Mouse (Mus musculus) brain, embryonic 14.5 days (tissue): ENCODE measurements at regions not wholly inside any gene's neighbourhood (a gene's known extent, or its start where the extent isn't known, plus 50 kb on each side); places are given as distances from the start of the nearest gene placed in this dataset.

Experiments
- DNase-seq: peaks from one replicate; pipeline ENCODE4 v3.0.0-alpha.2; 2011; ENCODE audit warnings: low read depth
- CTCF ChIP-seq: fragments of 200-500 bp; IDR thresholded peaks from 2 replicates; pipeline ENCODE4 v1.5.1; 2012; ENCODE audit warnings: inconsistent platforms, mild to moderate bottlenecking, moderate library complexity, borderline replicate concordance; ENCODE audit not compliant: insufficient read depth, insufficient read length; ENCODE audit errors: extremely low read depth
- POLR2A ChIP-seq: fragments of 200-500 bp; IDR thresholded peaks from 2 replicates; pipeline ENCODE4 v1.6.1; 2012; ENCODE audit warnings: mild to moderate bottlenecking, inconsistent platforms, borderline replicate concordance; ENCODE audit not compliant: poor library complexity, insufficient read depth, insufficient read length, severe bottlenecking; ENCODE audit errors: extremely low read depth

DNA sequence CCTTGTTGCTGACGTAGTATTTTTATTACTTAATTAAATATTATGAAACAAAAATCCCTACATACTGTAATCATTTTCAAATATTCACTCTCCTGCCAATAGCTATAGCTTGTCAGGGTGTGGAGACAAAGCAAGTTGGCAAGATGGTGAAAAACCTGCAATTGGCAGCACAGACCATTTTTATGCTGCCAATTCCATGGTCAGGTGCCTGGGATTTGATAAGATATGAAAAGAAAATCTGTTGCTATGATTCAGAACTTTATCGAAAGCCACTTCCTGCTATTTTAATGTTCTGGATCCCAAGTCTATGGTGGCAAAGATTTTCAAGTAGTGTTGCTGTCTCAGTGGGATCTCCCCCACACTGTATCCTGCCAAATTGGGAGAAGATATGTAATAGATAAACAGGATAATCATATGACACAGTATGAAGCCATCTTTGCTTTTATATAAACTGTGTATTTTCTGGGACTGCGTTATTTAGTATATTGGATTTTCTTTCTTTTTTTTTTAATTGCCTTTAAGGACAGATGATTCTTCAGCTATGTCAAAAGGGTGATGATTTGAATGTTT lies 165.3 kb upstream of the Lrrc3b start:
- peak; percentile 29 for DNase-seq
- no peak for TF ChIP-seq CTCF
- no peak for TF ChIP-seq POLR2A

DNA sequence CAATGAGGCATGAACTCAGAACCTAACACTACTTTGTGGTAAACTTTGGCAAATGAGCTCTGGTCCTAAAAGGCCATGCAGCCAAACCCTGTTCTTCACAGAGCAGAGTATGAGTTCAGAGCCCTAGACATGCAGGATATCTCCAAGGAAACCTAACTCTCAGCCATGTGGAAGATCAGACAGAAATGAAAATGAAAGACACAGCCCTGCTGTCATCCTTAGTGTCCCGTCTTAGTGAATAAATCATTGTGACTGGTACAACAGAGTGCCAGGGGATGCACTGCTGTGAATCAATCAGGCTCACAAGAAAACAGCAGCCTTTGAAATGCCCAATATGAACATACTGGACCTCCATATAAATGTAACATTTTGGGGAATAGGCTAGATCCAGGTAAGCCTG lies 171.4 kb upstream of the Lrrc3b start:
- DNase-seq: peak; percentile 39

DNA sequence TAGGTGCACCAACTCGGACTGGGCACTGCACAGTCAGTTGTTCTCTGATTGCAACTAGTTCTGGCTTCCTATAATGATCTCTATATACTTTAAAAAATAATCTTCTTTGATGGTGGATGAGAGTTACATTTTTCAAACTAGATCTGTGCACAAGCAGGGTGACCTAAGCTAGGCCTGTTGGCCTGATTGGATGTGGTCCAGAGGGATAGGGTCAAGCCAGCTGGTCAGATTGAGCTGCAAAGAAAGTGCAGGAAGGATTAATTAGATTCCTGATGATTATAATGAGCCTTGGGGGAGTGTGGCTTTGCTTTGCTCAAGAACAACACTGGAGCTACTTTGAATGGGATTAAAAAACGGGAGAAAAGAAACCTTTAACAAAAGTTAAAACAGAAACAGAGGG lies 195.8 kb upstream of the Lrrc3b start:
- TF ChIP-seq CTCF (no peak), POLR2A (no peak)
- DNase-seq: peak; percentile 9

More for the DNA sequence above, 171.4 kb upstream of the Lrrc3b start:
- TF ChIP-seq POLR2A: no peak
- no peak for TF ChIP-seq CTCF

- TF ChIP-seq POLR2A (no peak), CTCF (no peak)
- DNase-seq: no peak
Measured at GRCm38 (mm10) chr14:15637681-15638080, 198.9 kb upstream of the Lrrc3b start.

DNA sequence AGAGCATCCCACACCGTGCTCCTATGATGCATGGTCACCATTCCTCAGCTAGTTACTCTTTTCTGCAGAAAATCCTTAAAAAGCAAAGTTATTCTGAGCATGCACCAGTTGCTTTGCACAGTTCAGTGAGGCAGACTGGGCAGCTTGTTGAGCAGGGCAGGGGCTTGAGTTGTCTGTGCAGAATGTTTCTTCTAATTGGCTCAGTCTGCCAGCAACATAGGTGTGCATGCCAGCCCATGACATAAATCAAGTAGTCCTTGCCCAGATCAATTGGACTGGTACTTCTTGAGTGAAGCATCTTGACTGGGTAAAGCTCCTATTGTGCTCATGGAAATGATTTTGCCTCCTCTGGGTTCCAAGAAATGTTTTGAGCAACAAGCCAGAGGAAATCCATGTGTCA lies 200.1 kb upstream of the Lrrc3b start:
- peak; percentile 4 for DNase-seq
- no peak for TF ChIP-seq CTCF
- TF ChIP-seq POLR2A: no peak

GRCm38 (mm10) chr14:15660886-15661285 lies 222.1 kb upstream of the Lrrc3b start:
- TF ChIP-seq POLR2A: no peak
- no peak for TF ChIP-seq CTCF
- DNase-seq: no peak

GRCm38 (mm10) chr14:15672292-15672691 lies 233.5 kb upstream of the Lrrc3b start:
- TF ChIP-seq CTCF (no peak), POLR2A (no peak)
- DNase-seq: no peak

DNA sequence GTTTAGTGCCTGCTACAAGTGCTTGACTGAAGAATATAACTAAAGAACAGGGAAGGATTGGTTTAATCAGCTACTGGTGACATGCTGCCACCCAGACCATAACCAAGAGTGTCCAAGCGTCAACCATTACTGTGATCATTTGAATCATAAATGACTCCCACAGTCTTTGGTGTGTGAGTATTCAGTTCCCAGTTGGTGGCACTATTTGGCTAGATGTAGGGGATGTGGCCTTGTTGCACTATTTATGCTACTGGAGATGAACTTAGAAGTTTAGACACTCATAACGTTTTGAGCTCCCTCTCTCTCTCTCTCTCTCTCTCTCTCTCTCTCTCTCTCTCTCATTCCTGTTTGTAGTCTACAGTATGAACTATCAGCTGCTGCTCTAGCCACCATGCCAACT lies 238.4 kb upstream of the Lrrc3b start:
- TF ChIP-seq POLR2A: no peak
- TF ChIP-seq CTCF: no peak
- DNase-seq: no peak

GRCm38 (mm10) chr14:15679456-15679855 lies 240.7 kb upstream of the Lrrc3b start:
- TF ChIP-seq CTCF (no peak), POLR2A (no peak)
- peak; percentile 7 for DNase-seq

- TF ChIP-seq POLR2A (no peak), CTCF (no peak)
- no peak for DNase-seq
Measured at GRCm38 (mm10) chr14:15698001-15698400, 259.2 kb upstream of the Lrrc3b start.

DNA sequence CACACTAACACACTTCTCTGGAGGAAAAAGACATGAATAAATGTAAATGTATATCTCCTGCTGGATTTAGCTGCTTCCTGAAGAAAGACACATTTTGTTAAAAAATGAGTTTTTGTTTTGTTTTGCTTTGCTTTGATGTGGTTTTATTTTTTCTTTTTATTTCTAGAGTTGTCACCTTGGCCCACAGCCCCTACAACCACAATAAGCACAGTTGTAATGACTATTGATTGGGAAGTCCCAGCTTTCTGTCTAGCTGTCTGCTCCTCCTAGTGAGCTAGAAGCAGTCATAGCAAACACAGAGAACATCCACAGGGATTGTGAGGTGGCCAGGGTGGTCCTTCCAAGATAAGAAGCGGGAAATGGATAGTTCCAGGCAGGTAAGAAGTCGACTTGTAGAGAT lies 259.8 kb upstream of the Lrrc3b start:
- TF ChIP-seq CTCF: no peak
- TF ChIP-seq POLR2A: no peak
- DNase-seq: no peak

DNA sequence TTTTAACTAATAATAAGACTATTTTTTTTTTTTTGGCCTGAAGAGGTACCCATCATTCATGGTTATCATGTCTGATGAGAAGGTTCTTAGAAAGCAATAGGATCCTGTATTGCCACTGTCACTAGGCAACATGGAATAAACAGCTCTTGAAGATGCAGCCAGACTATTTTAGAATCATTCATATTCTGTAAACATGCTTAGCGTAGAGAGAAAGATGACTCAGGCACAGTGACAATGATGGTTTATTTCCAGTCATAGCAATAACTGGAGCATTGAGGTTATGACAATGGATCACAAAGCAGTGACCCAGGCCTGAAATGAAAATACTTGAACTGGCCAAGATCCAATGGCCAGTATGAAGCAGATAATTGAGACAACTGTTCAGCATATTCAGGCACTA lies 283.3 kb upstream of the Lrrc3b start:
- peak; percentile 18 for DNase-seq

More for the DNA sequence above, 283.3 kb upstream of the Lrrc3b start:
- TF ChIP-seq CTCF (no peak), POLR2A (no peak)
